Mouse (Mus musculus) ES-Bruce4 (cell line): Measurements from ENCODE around the gene Tigd3.

Experiments used
- EP300 ChIP-seq: IDR thresholded peaks from 2 replicates; pipeline ENCODE4 v1.6.1; 2011; ENCODE audit warnings: low read depth, low read length; ENCODE audit not compliant: insufficient read depth
- POLR2A ChIP-seq: IDR thresholded peaks from one replicate; pipeline ENCODE4 v1.8.1; 2011; ENCODE audit warnings: low read length; ENCODE audit not compliant: insufficient read depth

DNA sequence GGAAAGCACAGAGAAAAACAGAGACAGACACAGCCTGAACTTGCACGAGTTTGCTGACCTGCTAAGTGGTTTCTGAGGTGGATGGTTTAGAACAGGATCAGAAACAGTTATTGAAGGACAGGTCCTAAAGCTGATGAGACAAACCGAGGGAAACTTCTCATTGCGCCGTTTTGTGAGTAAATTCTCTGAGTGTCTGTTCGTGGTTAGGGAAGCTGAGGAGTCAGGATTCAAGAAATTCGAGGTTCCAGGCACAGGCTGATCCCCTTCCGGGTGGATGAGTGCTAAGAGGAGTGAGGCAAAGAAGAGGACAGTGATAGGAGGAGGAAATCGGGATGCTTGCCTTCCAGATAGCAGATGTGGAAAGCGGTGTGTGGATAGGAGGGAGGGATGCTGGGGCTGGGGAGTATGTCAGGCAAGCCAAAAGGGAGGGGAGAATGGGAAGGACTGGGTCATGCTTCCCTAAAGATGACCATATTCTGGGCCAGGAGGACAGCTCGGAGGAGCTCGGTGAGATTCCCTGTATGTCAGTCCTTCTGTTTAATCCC, 31.4 kb upstream of the Tigd3 start:
- no peak for TF ChIP-seq EP300
- no peak for TF ChIP-seq POLR2A
